Mouse (Mus musculus): Measurements from ENCODE around the gene Gdpd1.

- no peak for TF ChIP-seq MAFK (IDR thresholded peaks at IDR 0.05; ENCODE audit: insufficient read depth, low read depth, low read length)
- TF ChIP-seq CHD2 (IDR thresholded peaks at IDR 0.05; ENCODE audit: low read depth, low read length): no peak
Measured at GRCm38 (mm10) chr11:87019431-87019830, 54.4 kb downstream of the Gdpd1 start.
